Mouse (Mus musculus): ENCODE measurements at regions not wholly inside any gene's neighbourhood (a gene's known extent, or its start where the extent isn't known, plus 50 kb on each side); places are given as distances from the start of the nearest gene placed in this dataset.

- DNase-seq, result no peak
These were observed 79.0 kb upstream of the Rarb start for GRCm38 (mm10) chr14:16897747-16898544.

- no peak for DNase-seq
These were observed 78.0 kb upstream of the Rarb start for GRCm38 (mm10) chr14:16896974-16897373.

- no peak for DNase-seq
These were observed 62.3 kb upstream of the Rarb start for GRCm38 (mm10) chr14:16881249-16881648.

GRCm38 (mm10) chr14:16869221-16869620 is 50.3 kb upstream of the Rarb start:
- DNase-seq, result no peak

All from kidney, adult 18-20 months (tissue).